Mouse (Mus musculus) olfactory bulb, adult 2 months (tissue): ENCODE measurements around the gene Ptgfrn.

Source experiments
- CTCF ChIP-seq: fragments of 200-500 bp; IDR thresholded peaks from 2 replicates; pipeline ENCODE4 v1.5.1; 2012; ENCODE audit warnings: low read depth, mild to moderate bottlenecking, low read length, moderate library complexity; ENCODE audit not compliant: insufficient read depth
- POLR2A ChIP-seq: fragments of 200-500 bp; IDR thresholded peaks from 2 replicates; pipeline ENCODE4 v1.6.1; 2012; ENCODE audit warnings: mild to moderate bottlenecking, low read depth, low read length, moderate library complexity; ENCODE audit not compliant: insufficient read depth

DNA sequence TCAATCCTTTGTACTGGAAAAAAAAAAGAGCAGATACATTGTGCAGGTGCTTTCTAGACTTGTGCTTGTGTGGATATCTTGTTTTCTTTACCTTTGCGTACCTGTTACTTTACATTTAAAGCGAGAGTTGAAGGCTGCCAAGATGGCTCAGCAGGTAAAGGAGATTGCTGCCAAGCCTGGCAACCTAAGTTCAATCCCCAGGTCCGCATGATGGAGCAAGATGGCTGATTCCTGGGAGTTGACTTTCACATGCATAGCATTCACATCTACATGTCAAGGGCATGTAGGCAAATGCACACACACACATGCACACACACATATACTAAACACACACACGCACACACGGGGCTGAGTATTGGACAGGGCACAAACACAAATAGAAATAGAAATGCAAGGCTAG, 14.6 kb upstream of the Ptgfrn start:
- TF ChIP-seq CTCF (no peak), POLR2A (no peak)
